Mouse (Mus musculus): ENCODE measurements at regions not wholly inside any gene's neighbourhood (a gene's known extent, or its start where the extent isn't known, plus 50 kb on each side); places are given as distances from the start of the nearest gene placed in this dataset.
A peak's percentile ranks its signal among the peaks of the same experiment; 100 is the strongest.

- H3K4me2 ChIP-seq (replicated peaks), result no peak overlapping the region
- ATAC-seq, result no peak
Measured at GRCm38 (mm10) chr9:61842384-61842783, 72.0 kb downstream of the Rplp1 start.

GRCm38 (mm10) chr9:61841222-61841621 lies 73.1 kb downstream of the Rplp1 start:
- Histone ChIP-seq H3K4me2 (replicated peaks) (no peak overlapping the region), H3K4me3 (replicated peaks) (no peak overlapping the region), H3K4me1 (replicated peaks) (no peaks in the 10 kb centered on the region), H3K9me3 (no peaks in the 10 kb centered on the region), H3K27ac (no peak overlapping the region), H3K27me3 (no peaks in the 10 kb centered on the region), H3K9ac (replicated peaks) (no peak overlapping the region), H3K36me3 (no peaks in the 10 kb centered on the region)
- no peak for ATAC-seq
- WGBS, result 90% methylated on average over 8 of the region's 8 CpGs

More at GRCm38 (mm10) chr9:61842384-61842783, 72.0 kb downstream of the Rplp1 start:
- Histone ChIP-seq H3K36me3 (no peaks in the 10 kb centered on the region), H3K27ac (no peak overlapping the region), H3K27me3 (no peaks in the 10 kb centered on the region), H3K4me3 (replicated peaks) (no peak overlapping the region), H3K4me1 (replicated peaks) (no peaks in the 10 kb centered on the region), H3K9me3 (no peaks in the 10 kb centered on the region), H3K9ac (replicated peaks) (no peak overlapping the region)

GRCm38 (mm10) chr9:61840353-61840752 lies 74.0 kb downstream of the Rplp1 start:
- Histone ChIP-seq H3K27ac (no peak overlapping the region), H3K36me3 (no peaks in the 10 kb centered on the region), H3K9me3 (no peaks in the 10 kb centered on the region), H3K4me3 (replicated peaks) (no peak overlapping the region), H3K9ac (replicated peaks) (no peak overlapping the region), H3K4me2 (replicated peaks) (no peak overlapping the region), H3K27me3 (no peaks in the 10 kb centered on the region), H3K4me1 (replicated peaks) (no peaks in the 10 kb centered on the region)
- ATAC-seq, result no peak
- WGBS, result 77% methylated on average over 7 of the region's 7 CpGs

- no peak for ATAC-seq
- Histone ChIP-seq H3K4me1 (replicated peaks) (peaks cover 5% of the 10 kb centered on the region; the same call in 1 of the 2 replicates), H3K27ac (no peak overlapping the region), H3K4me2 (replicated peaks) (no peak overlapping the region), H3K27me3 (peaks cover 2% of the 10 kb centered on the region), H3K4me3 (replicated peaks) (no peak overlapping the region), H3K9ac (replicated peaks) (no peak overlapping the region), H3K36me3 (no peaks in the 10 kb centered on the region), H3K9me3 (no peaks in the 10 kb centered on the region)
- WGBS, result 80% methylated on average over 9 of the region's 9 CpGs
Measured at GRCm38 (mm10) chr9:61833226-61833625, 81.1 kb downstream of the Rplp1 start.

GRCm38 (mm10) chr9:61830236-61830635 lies 84.1 kb downstream of the Rplp1 start:
- ATAC-seq, result 0 out of 2 replicates have a peak, but pooled peaks have one; percentile 56
- Histone ChIP-seq H3K9me3 (no peaks in the 10 kb centered on the region), H3K27me3 (peaks cover 5% of the 10 kb centered on the region), H3K4me2 (replicated peaks) (no peak overlapping the region), H3K36me3 (no peaks in the 10 kb centered on the region), H3K27ac (no peak overlapping the region), H3K4me1 (replicated peaks) (peaks cover 5% of the 10 kb centered on the region; the same call in 1 of the 2 replicates), H3K4me3 (replicated peaks) (no peak overlapping the region), H3K9ac (replicated peaks) (no peak overlapping the region)
- WGBS, result 73% methylated on average over 7 of the region's 7 CpGs

GRCm38 (mm10) chr9:61829736-61830135 lies 84.6 kb downstream of the Rplp1 start:
- Histone ChIP-seq H3K4me3 (replicated peaks) (no peak overlapping the region), H3K4me2 (replicated peaks) (no peak overlapping the region), H3K4me1 (replicated peaks) (peaks cover 5% of the 10 kb centered on the region; the same call in 1 of the 2 replicates), H3K27ac (no peak overlapping the region), H3K36me3 (no peaks in the 10 kb centered on the region), H3K9me3 (no peaks in the 10 kb centered on the region), H3K9ac (replicated peaks) (no peak overlapping the region), H3K27me3 (peaks cover 5% of the 10 kb centered on the region)
- ATAC-seq, result no peak
- WGBS, result 90% methylated on average over 8 of the region's 8 CpGs

GRCm38 (mm10) chr9:61829301-61829700 lies 85.0 kb downstream of the Rplp1 start:
- no peak overlapping the region for H3K4me2 ChIP-seq (replicated peaks)
- H3K9ac ChIP-seq (replicated peaks), result no peak overlapping the region
- H3K27me3 ChIP-seq, result peaks cover 5% of the 10 kb centered on the region
- no peak overlapping the region for H3K27ac ChIP-seq
- no peak overlapping the region for H3K4me3 ChIP-seq (replicated peaks)
- H3K4me1 ChIP-seq (replicated peaks), result peaks cover 5% of the 10 kb centered on the region; the same call in 1 of the 2 replicates
- no peaks in the 10 kb centered on the region for H3K36me3 ChIP-seq
- 93% methylated on average over 3 of the region's 3 CpGs for WGBS
- H3K9me3 ChIP-seq, result no peaks in the 10 kb centered on the region
- ATAC-seq, result no peak

GRCm38 (mm10) chr9:61827721-61828120 lies 86.6 kb downstream of the Rplp1 start:
- no peak overlapping the region for H3K27ac ChIP-seq
- H3K4me1 ChIP-seq (replicated peaks), result peaks cover 5% of the 10 kb centered on the region; the same call in 1 of the 2 replicates
- no peak overlapping the region for H3K4me2 ChIP-seq (replicated peaks)
- H3K9me3 ChIP-seq, result no peaks in the 10 kb centered on the region
- no peak for ATAC-seq
- H3K9ac ChIP-seq (replicated peaks), result no peak overlapping the region
- WGBS, result 94% methylated on average over 4 of the region's 4 CpGs
- no peaks in the 10 kb centered on the region for H3K36me3 ChIP-seq
- no peak overlapping the region for H3K4me3 ChIP-seq (replicated peaks)
- H3K27me3 ChIP-seq, result peaks cover 5% of the 10 kb centered on the region

- H3K4me1 ChIP-seq (replicated peaks), result peaks cover 5% of the 10 kb centered on the region; the same call in 1 of the 2 replicates
- peaks cover 4% of the 10 kb centered on the region for H3K27me3 ChIP-seq
- no peak for ATAC-seq
- no peak overlapping the region for H3K27ac ChIP-seq
- no peak overlapping the region for H3K9ac ChIP-seq (replicated peaks)
- no peak overlapping the region for H3K4me2 ChIP-seq (replicated peaks)
- WGBS, result 93% methylated on average over 2 of the region's 2 CpGs
- no peaks in the 10 kb centered on the region for H3K9me3 ChIP-seq
- H3K36me3 ChIP-seq, result no peaks in the 10 kb centered on the region
- H3K4me3 ChIP-seq (replicated peaks), result no peak overlapping the region
Measured at GRCm38 (mm10) chr9:61827014-61827413, 87.3 kb downstream of the Rplp1 start.

GRCm38 (mm10) chr9:61826415-61826814 lies 87.9 kb downstream of the Rplp1 start:
- no peak overlapping the region for H3K4me3 ChIP-seq (replicated peaks)
- no peaks in the 10 kb centered on the region for H3K9me3 ChIP-seq
- H3K9ac ChIP-seq (replicated peaks), result no peak overlapping the region
- no peaks in the 10 kb centered on the region for H3K36me3 ChIP-seq
- H3K27ac ChIP-seq, result no peak overlapping the region
- 70% methylated on average over 3 of the region's 3 CpGs for WGBS
- no peak overlapping the region for H3K4me2 ChIP-seq (replicated peaks)
- no peak for ATAC-seq
- peaks cover 5% of the 10 kb centered on the region; the same call in 1 of the 2 replicates for H3K4me1 ChIP-seq (replicated peaks)
- H3K27me3 ChIP-seq, result peaks cover 3% of the 10 kb centered on the region

GRCm38 (mm10) chr9:61825804-61826203 lies 88.5 kb downstream of the Rplp1 start:
- Histone ChIP-seq H3K36me3 (no peaks in the 10 kb centered on the region), H3K9ac (replicated peaks) (no peak overlapping the region), H3K4me1 (replicated peaks) (peaks cover 5% of the 10 kb centered on the region; the same call in 1 of the 2 replicates), H3K4me3 (replicated peaks) (no peak overlapping the region), H3K9me3 (no peaks in the 10 kb centered on the region), H3K27me3 (peaks cover 3% of the 10 kb centered on the region), H3K27ac (no peak overlapping the region), H3K4me2 (replicated peaks) (no peak overlapping the region)
- WGBS, result 88% methylated on average over 2 of the region's 2 CpGs
- no peak for ATAC-seq

GRCm38 (mm10) chr9:61819836-61820235 lies 94.5 kb downstream of the Rplp1 start:
- no peaks in the 10 kb centered on the region for H3K9me3 ChIP-seq
- H3K27ac ChIP-seq, result no peak overlapping the region
- no peaks in the 10 kb centered on the region for H3K4me1 ChIP-seq (replicated peaks)
- no peak overlapping the region for H3K9ac ChIP-seq (replicated peaks)
- no peak overlapping the region for H3K4me3 ChIP-seq (replicated peaks)
- ATAC-seq, result no peak
- WGBS, result 75% methylated on average over 1 of the region's 1 CpGs
- H3K36me3 ChIP-seq, result no peaks in the 10 kb centered on the region
- H3K27me3 ChIP-seq, result 0 out of 2 replicates have a peak, but pooled peaks cover 2% of the 10 kb centered on the region
- H3K4me2 ChIP-seq (replicated peaks), result no peak overlapping the region

- Histone ChIP-seq H3K9me3 (no peaks in the 10 kb centered on the region), H3K4me3 (replicated peaks) (no peak overlapping the region), H3K36me3 (no peaks in the 10 kb centered on the region), H3K9ac (replicated peaks) (no peak overlapping the region), H3K27ac (no peak overlapping the region), H3K27me3 (0 out of 2 replicates have a peak, but pooled peaks cover 2% of the 10 kb centered on the region), H3K4me2 (replicated peaks) (no peak overlapping the region), H3K4me1 (replicated peaks) (no peaks in the 10 kb centered on the region)
- ATAC-seq, result no peak
- WGBS, result 83% methylated on average over 11 of the region's 11 CpGs
Measured at GRCm38 (mm10) chr9:61816589-61817179, 97.7 kb downstream of the Rplp1 start.
